Mouse (Mus musculus) lung, adult 18-20 months (tissue): Measurements from ENCODE around the gene Cap2.

Experiments used
- DNase-seq, 2 experiments: peaks; one replicate each; pipeline ENCODE4 v3.0.0; 2022; ENCODE audit warnings: mixed read lengths in 2 of 2

The Cap2 gene

DNA sequence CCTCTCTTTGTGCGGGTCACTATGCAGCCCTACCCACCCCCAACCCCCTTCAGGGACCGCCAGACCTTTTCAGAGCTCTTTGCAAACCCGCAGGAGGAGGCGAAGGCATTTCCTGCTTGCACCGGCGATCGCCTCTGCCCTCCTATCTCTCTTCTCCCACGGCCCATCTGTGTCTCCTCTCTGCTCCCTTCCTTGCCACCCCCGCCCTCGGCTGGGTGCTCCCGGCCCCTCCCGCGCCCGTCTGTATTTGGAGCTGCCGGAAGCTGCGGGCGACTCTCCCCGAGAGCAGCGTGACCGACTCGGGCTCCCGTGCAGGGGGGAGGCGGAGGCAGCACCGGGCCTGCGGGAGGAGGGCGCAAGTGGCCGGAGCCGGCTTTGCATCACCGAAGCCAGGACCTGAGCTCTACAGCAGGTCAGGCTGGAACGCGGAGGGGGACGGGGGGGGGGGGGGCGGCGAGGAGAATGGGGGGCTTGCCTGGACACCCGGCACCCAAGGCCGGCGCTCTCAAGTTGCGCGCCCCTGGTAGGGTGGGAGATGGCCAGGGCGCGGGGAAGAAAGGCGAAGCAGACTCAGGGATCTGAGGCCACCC lies at the start of gene Cap2:
Gene Cap2, plus strand, starts transcription at position 49 of the 590 bp plus-strand sequence.
- peak; percentile 69 to 80 for DNase-seq

DNA sequence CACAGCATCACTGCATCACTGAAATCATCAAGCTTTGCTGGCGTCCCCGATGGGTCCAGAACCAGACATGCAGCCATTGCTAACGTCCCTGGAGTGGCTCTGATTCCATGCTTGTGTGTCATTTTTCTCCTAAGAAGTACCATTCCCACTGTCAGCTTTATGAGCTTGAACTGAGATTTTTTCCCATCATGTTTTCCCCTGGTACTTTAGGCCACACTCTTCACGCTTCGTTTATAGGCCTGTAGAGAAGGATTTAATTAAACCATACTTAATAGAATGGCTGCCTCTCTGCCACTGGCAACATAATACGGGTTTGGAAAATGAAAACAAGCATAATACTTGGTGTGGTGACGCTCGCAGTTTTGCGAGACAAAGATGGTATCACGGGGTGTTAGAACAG lies 42.1 kb upstream of the Cap2 start:
- DNase-seq, result no peak

DNA sequence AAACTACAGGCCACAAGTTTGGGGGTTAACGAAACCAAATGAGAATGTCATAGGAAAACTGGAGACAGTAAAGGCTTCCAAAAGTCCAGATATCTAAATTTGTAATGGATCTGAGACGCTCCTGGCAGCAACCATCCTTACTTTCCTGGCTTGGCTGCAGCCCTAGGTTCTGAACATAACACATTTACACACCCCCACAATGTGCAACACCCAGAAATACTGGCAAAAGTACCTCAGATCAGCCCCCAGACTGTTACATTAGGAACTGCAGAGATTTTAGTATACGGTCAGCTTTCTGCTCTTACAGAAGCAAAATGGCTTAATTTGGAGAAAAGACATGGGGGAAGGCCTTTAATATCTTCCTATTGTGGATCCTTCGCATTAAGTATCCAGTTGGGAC lies 39.4 kb upstream of the Cap2 start:
- DNase-seq, result no peak

DNA sequence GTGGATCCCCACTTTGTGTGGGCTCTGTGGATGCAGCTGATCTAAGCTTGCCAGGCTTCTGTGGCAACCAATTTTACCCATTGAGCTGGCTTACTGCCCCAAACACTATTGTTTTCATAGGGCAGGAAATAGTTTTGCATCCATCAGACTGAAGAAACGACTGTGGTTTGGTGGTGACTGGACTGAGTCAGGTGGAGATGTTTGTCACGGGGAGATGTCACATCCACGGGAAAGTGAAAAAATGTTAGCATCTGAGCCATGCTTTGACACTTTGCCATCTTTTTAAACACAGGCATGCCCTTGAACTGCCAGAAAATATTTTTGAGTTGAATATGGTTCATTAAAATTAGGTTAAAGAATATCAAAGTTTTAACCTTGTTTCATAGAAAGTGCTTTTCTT lies 37.9 kb upstream of the Cap2 start:
- no peak for DNase-seq

DNA sequence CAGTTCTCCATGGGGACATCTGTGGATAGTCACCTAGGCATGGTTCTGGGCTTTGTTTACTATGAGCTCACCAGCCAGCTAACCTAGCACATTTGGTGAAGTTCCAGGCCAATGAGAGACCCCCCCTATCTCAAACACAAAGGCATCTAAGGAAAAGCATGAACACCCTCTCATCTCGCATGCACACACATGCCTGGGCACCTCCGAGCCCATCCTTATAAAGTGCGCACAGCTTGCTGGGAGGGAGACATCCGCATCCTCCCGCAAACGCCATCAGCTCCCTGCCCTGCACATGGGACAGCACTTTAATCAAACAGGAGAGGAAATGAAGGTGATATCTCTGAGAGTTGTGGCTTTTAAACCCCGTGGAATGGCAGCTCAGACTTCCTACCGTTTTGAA lies 33.4 kb upstream of the Cap2 start:
- no peak for DNase-seq

DNA sequence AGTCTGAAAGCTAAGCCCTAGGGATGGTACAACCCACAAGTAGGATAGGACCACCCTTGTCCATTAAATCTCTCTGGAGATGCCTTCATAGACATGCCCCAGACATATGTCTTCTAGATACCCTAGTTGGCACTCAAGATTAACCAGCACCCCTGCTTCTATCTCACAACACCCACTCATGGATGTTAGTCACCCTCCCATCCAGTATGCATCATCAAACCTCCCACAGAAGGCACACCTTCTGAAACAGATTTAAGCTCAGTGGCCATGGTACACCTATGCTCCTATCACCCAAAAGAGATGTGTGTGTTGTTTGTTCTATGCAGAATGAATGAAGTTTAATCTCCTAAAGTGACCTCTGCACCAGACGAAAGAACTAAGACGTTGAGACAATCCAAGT lies 32.1 kb upstream of the Cap2 start:
- no peak for DNase-seq

DNA sequence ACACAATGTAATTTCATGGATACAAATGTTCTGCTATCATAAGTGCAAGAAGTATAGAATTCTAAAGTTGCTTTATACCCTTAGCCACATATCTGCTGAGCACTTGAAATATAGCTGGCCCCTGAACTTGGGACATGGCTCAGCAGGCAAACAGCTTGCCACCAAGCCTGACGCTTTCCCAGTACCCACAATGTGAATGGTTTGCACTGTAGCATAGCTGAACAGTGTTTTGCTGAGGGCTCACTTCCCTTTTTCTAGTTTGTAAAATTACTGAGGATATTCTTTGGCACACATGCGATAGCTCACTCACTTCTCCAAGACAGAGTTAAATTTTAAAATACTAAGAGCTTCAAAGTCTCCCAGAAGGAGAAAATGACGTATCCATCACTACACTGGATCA lies 20.4 kb upstream of the Cap2 start:
- no peak for DNase-seq

DNA sequence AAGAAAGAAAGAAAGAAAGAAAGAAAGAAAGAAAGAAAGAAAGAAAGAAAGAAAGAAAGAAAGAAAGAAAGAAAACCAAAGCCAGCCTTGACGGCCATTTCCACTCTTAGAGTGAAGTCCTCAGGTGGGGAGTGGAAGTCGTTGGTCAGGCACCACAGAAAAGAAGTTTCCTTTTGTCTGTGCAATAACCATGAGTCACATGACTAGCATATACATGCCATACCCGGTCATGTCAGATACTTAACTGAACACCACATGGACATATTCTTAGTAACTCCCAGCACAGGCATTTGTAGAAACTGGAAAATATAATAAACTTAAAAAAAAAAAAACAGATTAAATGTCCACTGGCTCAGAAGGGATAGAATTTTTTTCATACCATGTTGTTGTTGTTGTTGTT lies 16.0 kb upstream of the Cap2 start:
- DNase-seq, result no peak

DNA sequence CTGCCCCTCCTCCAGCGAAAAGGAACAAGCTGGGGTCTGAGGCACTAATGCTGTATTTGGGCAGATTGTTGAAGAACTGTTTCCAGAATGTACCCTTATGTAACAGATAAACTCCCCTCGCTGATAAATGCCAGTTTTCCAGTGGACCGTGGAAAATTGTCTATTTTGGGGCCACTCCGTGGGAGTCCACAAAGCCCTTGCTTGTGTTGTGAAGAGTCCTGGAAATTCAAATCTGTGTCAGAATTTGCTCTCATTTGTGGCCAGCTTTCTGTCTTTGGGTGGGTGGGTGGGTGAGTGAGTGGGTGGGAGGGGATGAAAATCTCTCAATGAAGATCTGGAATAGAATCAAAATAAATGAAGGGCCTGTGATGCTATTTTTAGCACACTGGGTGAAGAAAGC lies 13.5 kb upstream of the Cap2 start:
- DNase-seq, result no peak

DNA sequence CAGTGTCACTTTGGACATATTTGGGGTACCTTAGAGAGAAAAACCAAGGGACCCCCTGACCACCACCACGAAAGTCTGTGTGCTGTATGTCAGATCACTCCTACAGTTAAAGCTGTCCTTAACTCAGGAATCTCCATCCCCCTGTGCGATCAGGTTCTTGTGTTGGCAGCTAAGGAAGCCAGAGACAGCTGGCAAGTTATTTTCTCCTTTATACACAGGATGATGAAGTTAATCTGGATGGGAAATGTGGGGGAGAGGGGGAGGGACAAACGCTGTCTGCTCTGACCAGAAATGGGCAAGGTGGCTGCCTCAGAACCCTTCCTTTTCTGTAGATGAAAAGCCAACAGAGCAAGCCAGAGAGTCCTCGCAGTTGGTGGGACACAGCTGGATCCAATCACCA lies 11.0 kb upstream of the Cap2 start:
- no peak for DNase-seq

DNA sequence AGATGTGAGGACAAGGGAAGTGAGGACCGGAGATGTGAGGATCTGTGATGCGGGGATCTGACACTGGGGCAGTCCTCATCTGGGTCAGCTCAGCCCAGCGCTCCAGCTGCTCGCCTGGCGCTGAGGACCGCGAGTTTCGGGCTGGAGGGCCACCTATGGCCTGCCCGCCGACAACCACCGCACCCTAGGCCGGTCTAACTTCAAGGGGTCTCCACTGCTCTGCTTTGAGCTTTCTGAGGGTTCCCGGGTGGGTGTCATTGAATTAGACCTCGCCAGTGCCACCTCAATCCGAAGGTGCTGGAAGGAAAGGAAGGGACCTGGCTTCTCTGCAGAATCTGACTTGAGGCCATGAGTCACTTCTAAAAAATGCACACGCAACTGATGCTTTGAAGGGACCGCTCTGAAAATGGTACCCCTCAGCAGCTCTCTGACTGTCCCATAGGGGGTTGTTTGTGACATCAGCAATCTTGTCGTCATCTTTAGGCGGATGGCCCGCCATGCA lies 793 bp downstream of the Cap2 start:
- DNase-seq, result no peak

DNA sequence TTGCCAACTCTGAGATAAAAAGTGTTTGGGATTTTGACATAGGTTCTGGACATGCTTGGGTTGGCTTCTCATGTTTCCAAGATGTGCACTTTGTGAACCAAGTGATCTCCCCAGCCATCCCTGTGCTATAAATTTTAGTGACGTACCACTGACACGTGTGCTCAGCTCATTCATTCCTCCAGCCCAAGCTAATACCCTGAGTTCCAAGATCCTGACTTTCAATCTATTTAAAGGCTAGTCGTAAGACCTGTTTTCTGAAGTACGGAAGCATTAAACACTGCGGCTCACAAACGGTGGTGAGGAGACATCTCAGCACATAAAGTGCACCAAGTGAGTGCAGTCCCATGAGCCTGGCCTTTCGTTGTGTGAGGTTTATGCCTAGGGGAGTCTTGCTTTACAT lies 6.3 kb downstream of the Cap2 start:
- no peak for DNase-seq

DNA sequence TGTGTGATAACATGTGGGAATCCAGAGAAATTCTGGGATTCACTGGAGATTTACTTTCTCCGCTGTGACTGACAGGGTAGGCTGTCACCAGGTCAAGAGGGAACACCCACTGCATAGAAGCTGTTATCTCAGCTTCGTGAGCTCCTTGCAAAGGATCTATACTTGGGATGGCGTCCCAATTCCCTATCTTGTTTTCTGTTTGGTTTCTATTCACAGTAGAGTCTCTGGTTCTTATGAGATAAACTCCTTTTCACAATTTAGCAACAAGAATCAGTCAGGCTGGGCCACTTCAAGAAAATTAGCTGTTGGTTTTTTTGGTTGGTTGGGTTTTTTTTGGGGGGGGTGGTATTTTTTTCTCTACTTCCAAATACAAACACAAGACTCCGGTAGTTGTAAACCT lies 7.2 kb downstream of the Cap2 start:
- no peak for DNase-seq

DNA sequence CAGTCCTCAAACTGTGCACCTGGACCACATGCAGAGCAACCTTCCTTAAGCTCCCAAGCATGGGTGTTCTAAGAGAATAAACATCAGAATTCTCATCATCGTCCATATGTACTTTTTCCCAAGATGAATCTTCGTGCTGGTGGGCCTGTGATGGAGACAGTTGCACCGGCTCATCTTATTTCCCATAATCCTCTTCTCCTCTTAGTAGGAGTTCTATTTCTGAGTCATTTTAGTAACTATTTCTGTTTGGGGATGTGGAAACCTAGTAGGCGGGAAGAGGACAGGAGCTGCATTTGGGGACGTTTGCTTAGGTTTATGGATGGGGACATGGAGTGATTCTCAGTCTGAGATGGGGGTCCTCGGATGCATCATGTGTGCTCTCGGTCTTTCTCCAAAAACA lies 8.8 kb downstream of the Cap2 start:
- no peak for DNase-seq

DNA sequence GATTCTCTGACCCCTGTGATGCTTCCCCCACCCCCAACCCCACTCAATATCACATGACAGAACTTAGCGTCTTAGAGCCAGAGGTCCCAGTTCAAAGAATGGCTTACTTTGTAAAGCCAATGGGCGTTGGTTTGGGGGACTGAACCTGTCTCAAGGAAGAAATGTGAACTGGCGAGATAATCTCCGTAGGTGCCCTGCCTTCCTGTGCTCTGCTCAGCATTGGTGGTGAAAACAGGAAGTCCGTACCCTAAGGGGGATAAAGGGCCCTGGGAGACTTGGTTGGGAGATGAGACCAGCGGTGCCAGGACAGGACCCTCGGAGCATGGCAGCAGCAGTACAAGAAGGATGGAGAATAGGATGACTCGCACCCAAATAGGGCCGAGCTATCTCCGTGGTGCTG lies 12.8 kb downstream of the Cap2 start:
- no peak for DNase-seq

DNA sequence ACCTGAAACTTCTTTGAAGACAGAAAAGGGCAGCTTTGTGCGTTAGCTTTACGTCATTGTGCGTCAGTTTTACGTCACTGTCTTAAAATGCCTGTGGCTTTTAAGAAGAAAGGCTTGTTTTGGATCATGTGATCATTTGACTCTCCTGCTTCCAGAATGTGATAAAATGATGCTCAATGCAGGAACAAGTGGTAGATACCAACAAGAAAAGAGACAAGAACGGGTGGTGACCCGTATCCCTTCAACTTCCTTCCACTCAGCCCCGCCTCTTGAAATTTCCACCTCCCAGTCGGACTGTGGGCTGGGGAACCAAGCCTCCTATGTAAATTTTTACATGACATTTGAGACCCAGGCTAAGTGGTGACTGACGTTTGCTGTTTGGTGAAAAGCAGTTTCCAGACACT lies 13.5 kb downstream of the Cap2 start:
- DNase-seq, result peak; percentile 45 to 63

DNA sequence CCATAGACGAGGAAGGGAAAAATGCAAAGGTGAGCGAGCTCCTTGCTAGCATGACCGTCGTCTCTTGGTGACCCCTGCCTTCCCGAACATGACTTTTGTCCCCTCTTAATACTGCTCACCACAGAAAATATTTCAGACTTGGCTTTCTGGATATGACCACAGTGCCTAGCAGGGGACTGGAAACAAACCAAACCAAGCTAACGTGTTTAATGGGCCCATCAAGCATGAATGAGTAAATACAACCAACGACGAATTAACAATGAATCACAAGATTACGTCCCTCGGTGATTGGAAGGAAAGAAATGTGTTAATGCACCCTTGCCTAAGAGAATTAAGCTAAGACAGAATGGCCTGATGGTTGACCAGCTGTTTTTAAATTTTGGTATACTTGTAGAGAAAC lies 13.9 kb downstream of the Cap2 start:
- no peak for DNase-seq

DNA sequence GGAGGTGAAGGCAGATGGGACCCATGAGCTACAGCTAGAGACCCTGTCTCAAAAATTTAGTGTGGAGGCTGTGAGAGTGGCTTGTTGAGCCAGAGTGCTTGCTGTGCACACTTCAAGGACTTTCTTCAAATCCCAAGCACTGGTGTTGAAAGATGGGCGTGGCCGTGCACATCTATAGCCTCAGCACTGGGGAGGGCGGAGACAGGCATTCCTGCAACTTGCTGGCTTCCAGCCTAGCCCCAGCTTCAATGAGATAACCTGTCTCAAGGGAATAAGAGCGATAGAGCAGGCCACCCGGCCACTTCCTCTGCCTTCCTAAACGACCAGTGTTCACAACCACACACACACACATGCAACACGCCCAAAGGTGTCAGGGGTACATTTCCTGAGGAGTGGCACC lies 14.5 kb downstream of the Cap2 start:
- DNase-seq, result peak; percentile 82 to 89

DNA sequence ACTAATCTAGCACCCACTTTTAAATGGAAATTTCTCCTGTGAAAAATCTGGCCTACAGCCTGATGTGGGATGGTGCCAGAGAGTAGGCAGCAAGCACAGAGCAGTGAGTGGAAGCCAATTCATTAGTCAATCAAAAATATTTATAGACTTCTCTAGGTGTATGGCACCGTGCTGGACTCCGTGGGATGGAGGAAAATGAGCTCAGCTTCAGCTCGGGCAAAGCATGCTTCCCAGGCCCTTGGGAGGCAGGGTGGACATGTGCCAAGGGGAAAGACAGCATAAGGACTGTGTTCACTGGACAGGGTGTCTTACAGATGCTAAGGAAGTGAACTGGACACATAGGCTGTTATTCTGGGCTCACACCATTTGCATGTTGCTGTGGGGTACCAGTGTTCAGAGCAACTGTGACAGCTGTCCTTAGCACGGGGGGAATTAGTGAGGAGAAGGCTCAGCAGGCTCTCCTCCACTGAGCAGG lies 15.6 kb downstream of the Cap2 start:
- no peak for DNase-seq

DNA sequence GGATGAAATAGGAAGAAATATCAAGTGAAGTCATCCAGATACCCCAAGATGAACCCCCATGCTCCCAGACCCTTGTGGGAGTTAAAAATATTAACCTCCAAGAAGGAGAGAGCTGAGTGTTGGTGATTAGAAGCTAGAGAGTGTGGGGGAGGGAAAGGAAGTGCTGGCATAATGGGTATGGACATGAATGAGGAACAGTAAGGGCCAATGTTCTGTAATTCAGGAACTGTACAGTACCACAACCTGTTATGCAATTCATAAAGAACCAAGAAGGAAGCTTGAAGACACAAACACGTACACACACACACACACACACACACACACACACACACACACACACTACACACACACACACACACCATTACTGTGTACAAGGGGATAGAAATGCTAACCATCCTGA lies 19.8 kb downstream of the Cap2 start:
- no peak for DNase-seq

DNA sequence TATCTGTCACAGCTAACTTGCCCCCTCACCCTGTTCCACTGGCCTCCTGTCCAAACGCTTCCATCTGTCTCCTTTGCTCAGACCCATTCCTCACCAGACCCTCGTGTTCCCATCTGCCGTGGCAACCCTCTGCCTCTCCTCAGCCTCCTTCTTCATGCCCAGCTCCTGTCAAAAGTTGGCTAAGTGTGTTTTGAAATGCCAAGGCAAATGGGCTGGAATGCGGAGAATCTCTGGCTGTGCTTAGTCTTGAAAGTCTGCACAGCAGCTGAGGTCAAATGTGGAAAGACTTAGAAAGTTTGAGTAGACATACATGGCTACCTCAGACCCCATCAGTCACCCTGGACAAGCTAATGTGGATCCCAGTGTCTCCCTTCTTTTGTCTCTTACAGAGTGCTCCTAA lies 21.1 kb downstream of the Cap2 start:
- no peak for DNase-seq

DNA sequence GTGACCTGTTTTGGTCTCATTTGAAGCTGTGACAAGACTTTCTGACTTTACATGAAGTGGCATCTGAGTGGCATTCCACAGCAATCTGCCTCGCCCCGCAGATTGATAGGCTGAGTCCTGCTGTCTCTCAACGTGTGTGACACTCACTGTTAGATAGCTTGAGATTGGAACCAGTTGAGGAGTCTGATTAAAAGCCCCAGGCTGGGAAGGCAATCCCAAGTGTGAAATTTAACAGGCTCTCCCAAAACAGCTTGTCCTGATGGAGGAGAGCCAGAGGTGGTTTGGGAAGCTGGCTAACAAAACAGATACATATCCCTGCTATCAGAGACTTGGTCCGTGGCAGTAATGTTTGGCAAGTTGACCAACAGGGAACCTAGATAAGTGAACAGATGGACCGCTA lies 21.6 kb downstream of the Cap2 start:
- DNase-seq, result no peak

DNA sequence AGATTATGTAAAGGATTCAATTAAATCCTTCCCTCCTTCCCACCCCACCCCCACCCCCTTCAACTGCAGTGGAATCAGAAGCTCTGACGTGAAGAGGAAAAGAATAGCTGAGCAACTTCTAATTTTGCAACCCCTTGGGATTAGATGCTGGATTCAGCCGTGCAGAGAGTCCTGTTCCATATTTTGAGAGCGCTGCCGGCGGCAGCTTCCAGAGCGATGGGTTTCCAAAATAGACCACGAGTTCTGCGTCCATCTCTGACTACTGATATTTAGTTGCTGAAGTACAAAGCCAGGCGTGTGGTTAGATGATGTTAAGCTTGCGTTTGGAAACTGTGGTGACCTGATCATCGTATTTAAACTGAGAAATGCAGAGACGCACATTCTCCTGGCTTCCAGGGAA lies 22.1 kb downstream of the Cap2 start:
- DNase-seq, result no peak

DNA sequence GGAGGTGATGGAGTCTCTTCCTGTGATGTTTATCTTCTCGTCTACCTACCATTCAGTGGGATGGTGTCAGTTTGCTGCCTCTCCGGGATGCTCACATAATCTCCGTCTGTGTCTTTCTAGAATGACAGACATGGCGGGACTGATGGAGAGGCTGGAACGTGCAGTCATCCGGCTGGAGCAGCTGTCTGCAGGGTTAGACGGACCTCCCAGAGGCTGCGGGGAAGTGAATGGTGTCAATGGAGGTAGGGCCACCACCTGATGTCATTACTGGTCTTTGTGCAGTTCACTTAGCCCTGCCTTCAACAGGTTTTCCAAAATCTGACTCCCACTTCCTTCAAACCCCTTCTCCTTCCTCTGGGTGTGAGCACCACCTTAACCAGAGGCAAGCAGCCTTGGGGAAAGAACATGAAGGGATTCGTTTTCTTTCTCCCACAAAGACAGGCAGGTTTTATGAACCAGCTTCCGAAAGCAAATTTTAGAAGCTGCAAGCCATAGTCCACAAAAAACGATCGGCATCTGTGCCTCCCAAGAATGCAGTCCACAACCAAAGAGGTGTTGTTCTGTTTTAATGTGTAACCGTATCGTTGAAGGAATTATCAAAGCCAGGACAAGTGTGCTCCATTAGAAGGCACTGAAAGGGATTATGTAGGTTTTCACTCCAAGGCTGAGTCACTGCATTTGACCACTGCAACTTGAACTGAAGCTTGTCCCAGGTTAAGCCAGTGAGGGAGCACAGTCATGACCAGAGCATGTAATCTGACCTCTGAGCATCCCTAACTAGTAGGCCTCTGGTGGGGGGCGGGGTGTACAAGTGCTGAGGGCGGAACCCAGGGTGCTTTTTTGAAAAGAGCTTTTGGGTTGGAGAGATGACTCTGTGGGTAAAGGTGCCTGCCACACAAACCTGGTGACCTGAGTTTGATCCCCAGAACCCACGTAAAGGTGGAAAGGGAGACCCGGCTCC lies 23.9 kb downstream of the Cap2 start:
- no peak for DNase-seq
